Mouse (Mus musculus): Measurements from ENCODE around the gene Txndc11. TPM values are rescaled to one million over a fixed set of nuclear protein-coding genes. Genes with fewer than 3 reads are reported as not detected.
A peak's percentile ranks its signal among the peaks of the same experiment; 100 is the strongest.
"Not testable (repeated sequence)": the region's sequence is repeated elsewhere in the genome, so short reads cannot be mapped to it uniquely, and the experiment has no call there.

Txndc11 gene
- total RNA-seq (2015), result 29.0 and 30.3 TPM in 2 replicates
- total RNA-seq (2017), result 19.3 and 22.9 TPM in 2 replicates

DNA sequence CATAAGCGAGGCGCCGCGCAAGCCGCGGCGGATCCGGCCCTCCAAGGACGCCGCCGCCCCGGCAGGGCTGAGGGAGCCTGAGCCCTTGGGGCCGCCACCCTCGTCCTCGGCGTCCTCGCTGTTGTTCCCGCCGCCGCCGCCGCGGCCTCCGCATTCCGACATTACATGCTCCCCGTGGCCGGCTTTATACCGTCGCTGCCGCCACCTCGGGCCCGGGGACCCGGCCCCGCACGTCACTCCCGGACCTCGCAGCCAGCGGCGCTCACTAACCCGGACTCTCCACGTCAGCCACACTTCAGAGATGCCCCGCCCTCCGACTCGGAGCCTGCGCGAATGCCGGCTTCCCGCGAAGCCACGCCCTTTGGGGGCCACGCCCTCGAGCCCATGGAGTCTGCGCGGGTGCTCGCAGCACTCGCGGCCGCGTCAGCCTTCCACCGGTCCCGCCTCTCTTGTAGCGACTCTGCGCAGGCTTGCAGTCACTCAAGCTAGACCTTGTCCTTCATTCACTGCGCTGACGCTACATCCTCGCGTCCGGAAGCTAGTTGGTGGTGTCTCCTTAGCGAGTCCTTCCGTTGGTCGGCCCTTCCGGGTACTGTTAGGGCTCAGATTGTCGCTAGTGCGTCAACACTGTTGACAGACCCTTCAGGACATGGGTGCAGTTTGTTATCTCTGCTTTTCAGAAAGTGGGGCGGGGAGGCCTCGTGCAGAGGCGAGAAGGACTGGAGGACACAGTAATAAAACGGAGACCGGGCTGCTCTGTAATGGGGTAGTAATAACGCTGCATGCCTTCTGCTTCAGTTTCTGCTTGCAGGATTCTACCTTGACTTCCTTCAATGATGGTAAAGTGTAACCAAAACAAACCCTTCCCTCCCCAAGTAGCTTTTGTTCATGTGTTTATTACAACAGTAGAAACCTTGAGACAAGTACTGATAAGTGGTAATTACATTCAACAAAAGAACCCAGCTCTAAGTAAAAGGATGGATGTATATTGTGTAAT is at the start of gene Txndc11:
Gene Txndc11, minus strand, starts transcription at position 303 of the 997 bp plus-strand sequence.
- peak; percentile 93 for ATAC-seq (ENCODE audit: poor library complexity, severe bottlenecking)

DNA sequence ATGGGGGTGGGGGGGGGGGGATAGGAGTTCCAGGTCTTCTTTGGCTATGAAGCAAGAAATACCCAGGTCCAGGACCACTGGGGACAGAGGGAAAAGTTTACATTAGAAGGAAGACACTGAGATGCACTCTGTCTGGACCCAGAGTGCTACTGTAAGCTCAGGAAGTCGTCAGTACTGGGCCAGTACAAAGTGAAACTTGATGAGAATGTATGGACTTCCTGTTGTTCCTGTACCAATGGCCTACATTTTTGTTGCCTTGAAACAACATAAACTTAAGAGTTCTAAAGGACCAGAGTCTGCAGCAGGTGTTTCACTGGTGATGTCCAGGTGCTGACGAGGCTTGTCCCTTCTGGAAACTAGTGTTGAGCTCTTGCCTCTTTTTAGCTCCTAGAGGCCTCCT is 43.0 kb upstream of the Txndc11 start:
- ATAC-seq (ENCODE audit: poor library complexity, severe bottlenecking), result no peak

DNA sequence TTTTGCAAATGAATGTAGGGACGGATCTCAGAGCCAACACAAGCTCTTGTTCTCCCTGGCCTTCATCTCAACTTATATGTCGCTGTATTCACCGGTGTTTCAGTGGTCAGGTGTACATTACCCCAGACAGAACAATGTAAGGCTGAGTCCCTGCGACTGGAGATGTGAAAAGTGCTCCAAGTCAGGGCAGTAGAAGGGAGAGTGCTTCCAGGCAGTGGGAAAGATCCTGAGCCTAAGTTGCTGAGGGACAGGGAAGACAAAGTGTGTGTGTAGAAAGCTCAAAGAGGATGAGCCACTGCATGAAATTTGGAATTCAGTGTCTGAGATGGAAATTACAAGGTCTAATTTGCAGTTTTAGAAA is 42.4 kb upstream of the Txndc11 start:
- ATAC-seq (ENCODE audit: poor library complexity, severe bottlenecking), result no peak

DNA sequence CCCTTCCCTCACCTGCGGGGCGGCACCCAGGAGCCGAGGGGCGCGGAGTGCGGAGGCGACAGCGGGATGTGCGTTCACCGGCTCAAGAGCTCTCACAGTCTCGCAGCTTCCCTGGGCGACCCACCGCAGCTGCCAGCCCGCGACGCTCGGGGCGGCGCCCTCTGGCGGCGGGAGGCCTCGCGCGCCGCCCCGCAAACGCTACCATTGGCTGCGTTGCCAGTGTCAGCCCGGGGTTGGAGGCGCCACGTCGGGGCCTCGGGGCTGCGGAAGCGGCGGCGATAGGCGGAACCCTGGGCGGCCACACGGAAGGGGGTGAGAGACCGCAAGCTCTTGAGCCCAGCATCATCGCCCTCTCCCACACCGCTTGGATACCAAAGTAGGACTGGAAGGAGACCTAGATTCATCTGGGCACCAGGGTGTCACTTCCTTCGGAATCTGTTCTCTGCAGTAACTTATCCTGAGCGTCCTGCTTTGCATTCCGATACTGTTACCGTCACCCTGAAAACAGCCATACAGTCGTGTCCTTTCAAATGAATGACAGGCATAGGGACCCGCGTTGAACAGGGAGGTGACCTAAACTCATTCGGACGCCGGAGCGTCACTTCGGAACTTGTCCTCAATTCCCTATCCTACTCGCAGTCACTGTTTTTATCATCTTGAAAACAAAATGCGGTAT is 41.9 kb upstream of the Txndc11 start, which contains the start of gene Zc3h7a:
Gene Zc3h7a, minus strand, starts transcription at position 186 of the 676 bp plus-strand sequence.
- peak; percentile 90 for ATAC-seq (ENCODE audit: poor library complexity, severe bottlenecking)

DNA sequence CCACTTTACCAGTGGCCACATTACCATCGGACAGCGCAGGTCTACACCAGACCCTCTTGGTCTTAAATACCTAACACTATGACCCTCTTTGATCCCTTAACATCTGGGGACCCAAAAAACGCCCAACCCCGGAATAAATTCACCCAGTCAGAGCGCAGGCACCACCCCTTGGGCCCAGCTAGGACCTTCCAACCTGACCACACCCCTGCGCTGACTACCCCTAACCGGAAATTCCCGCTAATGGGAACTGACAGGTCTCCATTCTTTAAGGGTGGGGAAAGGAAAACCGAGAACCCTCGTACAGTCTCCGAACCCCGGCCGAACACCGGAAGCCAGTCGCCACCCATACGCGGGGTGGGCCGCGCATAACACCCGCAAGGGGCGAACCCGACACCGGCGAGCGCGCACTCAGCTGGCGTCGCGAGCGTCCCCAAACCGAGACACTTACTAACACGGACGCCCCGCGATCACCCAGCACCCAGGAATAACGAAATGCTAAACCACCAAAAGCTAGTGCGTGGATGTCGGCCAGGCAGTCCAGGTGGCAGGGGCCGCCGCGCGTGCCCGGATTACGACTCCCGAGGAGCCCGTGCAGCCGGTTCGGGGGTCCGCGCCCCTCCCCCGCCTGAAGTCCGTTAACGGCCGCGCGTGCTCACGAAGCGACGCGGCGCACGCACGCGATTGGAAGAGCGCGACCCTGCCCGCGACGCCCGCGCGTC is 41.2 kb upstream of the Txndc11 start:
- peak; percentile 40 for ATAC-seq (ENCODE audit: poor library complexity, severe bottlenecking)

DNA sequence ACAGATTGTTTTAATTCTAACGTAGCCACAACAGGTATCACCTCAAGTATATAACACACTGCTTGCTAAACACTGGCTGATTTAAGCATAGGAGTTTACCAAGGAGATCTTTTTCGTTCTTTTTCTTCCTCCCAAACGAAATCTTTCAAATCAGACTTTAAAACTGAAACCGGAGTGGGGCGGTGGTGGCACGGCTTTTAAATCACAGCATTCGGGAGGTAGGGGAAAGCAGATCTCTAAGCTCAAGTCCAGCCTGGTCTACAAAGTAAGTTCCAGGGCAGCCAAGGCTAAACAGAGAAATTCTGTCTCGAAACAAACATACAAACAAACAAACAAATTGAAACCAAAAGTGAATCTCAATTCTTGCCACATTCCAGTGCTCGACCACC is 40.6 kb upstream of the Txndc11 start:
- no peak for ATAC-seq (ENCODE audit: poor library complexity, severe bottlenecking)

DNA sequence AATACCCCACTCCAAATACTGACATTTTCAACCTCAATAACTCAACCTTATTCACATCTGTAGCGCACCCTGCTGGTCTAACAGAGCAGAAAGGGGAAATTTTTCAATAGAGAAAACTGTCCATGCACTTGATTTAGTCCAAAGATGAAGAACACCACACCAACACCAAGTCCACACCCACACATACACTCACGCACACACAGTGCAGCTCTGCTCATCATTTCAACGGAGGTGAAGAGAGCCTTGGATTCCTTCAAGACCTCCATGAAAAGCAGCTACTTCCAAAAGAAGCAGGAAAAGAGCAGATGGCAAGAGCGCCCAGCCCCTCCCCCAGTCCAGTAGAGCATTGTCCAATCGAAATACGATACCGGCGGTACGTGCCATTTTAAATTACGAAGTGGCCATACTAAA is 40.2 kb upstream of the Txndc11 start:
- ATAC-seq (ENCODE audit: poor library complexity, severe bottlenecking), result peak; percentile 34

DNA sequence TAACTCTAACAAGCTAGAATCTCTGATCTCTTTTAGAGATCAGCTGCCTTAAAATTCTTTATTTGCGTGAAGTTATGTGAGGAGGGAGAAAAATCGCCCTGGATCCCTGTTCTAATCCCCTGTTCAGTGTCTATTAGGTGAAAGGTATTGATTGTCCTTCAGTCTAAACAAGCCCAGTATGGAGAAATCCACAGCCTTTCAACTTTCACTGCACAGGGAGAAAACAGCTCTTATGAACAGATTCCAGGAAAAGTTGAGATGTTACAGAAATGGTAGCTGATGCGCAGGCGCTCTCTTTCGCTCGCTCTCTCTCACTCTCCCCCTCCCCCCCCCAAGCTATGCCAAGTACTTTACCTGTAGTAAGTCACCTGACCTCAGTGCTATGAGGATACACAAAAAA is 37.2 kb upstream of the Txndc11 start:
- ATAC-seq (ENCODE audit: poor library complexity, severe bottlenecking), result no peak

DNA sequence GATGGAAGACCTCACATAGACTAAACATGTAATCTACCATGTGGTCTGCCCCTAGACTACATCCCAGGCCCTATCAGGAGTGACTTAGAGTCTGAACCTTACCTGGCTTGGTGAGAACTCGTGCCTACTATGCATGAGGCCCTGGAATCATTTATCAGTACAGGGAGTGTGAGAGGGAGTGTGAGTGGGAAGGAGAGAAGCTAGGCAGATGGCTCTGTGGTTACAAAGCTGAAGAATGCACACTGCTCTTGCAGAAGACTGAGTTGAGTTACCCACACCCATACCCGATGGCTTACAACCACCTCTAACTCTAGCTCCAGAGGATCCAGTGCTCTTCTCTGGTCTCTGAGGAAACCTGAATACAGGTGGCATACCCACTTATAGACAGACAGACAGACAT is 32.0 kb upstream of the Txndc11 start:
- no peak for ATAC-seq (ENCODE audit: poor library complexity, severe bottlenecking)

DNA sequence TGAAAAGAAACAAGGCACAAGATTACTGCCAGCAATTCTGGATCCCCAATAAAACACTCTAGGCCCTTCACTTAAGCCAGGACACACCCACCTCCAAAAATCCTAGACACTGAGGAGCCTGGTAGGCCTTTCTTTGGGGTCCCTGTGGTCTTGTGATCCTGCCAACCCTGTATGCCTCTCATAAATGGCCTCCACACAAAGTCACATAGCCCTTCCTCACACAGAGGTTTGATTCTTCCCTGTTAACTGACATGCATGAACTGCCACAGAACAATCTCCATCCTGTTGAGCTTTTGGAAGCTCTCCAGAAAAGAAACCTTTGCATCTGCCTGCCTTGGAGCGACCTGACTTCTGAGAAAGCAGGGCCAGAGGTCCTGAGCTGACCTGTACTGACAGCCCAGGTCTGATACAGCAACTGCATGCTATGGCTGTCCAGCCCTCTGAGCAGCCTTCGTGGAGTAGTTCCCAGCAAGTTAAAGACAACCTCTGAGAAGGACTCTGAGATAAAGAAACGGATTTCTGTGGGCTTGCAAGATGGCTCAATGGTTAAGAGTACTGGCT is 30.3 kb upstream of the Txndc11 start:
- no peak for ATAC-seq (ENCODE audit: poor library complexity, severe bottlenecking)

DNA sequence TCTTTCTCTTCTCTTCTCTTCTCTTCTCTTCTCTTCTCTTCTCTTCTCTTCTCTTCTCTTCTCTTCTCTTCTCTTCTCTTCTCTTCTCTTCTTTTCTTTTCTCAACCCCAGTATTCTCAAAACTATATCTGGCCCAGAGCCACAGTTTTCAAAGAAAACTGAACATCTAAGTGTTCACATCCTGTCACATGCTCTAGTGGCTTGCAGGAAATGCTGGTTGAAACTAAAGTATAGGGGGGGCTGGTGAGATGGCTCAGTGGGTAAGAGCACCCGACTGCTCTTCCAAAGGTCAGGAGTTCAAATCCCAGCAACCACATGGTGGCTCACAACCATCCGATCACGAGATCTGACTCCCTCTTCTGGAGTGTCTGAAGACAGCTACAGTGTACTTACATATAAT is 23.3 kb upstream of the Txndc11 start:
- ATAC-seq (ENCODE audit: poor library complexity, severe bottlenecking), result not testable (repeated sequence)

DNA sequence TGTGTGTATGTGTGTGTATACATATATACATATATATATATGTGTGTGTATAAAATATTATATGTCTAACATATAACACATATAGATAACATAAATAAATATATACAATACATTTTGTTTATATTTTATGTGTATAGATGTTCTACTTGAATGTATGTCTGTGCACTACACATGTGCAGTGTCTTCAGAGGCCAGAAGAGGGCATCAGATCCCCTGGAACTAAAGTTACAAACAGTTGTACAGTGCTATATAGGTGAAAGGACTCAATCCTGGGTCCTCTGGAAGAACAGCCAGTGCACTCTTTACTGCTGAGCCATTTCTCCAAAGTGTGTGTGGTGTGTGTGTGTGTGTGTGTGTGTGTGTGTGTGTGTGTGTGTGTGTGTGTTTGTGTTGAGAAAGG is 20.1 kb upstream of the Txndc11 start:
- no peak for ATAC-seq (ENCODE audit: poor library complexity, severe bottlenecking)

DNA sequence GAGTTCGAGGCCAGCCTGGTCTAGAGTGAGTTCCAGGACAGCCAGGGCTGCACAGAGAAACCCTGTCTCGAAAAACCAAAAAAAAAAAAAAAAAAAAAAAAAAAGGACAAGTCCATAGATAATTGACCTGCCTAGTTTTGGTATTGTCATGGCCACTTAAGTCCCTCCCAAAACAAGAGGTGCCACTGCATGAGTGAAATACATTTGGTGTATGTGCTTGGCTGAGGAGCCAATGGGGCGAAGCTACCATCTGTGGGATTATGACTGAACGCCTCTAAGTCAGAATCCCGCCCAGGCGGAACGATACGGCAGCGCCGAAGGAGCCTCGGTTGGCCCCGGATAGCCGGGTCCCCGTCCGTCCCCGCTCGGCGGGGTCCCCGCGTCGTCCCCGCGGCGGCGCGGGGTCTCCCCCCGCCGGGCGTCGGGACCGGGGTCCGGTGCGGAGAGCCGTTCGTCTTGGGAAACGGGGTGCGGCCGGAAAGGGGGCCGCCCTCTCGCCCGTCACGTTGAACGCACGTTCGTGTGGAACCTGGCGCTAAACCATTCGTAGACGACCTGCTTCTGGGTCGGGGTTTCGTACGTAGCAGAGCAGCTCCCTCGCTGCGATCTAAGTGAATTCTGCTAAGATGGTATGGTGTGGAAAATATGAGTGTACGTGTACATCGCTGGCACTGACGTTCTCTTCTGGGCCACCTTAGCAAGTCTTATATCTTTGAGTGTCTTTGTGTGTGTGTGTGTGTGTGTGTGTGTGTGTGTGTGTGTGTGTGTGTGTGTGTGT is 9.4 kb upstream of the Txndc11 start:
- ATAC-seq (ENCODE audit: poor library complexity, severe bottlenecking), result not testable (repeated sequence)

DNA sequence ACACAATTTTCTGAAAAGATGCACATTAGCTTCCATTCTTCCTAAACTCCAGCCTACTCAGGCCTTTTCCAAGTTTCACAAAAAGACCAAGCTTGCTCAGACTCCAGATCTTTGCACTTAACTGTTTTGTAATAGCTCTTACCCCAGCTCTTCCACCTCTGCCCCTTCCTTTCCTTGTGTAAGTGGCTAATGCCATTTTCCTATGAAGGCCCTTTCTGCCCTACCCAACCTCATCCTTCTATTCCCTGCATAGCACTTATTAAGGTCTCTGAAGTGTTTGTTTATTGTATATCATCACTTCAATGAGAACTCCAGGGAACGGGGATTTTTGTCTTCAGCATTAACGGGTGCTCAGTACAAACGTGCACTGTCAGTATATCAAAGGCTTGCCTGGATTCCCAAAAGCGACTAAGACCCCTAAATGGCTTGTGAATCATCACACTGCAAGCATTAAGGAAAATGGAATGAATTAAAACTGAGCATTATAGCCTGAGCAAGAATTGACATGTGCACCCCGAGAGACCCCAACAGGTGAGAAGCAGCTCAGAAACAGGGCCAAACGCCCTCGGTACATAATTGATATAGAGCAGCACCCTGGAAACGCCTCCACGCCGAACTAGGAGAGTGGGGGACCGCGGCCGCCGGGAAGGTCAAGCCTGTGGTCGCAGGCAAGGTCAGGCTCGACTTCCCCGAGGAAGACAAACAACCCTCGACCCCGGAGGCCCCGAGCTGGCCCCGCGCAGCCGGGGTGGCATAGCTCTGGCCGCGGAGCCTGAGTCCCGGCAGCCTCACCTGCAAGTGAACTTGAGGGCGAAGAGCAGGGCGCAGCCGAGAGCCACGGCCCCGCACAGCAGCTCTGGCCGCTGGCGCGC is 738 bp downstream of the Txndc11 start:
- 0 out of 2 replicates have a peak, but pooled peaks have one; percentile 1 for ATAC-seq (ENCODE audit: poor library complexity, severe bottlenecking)

DNA sequence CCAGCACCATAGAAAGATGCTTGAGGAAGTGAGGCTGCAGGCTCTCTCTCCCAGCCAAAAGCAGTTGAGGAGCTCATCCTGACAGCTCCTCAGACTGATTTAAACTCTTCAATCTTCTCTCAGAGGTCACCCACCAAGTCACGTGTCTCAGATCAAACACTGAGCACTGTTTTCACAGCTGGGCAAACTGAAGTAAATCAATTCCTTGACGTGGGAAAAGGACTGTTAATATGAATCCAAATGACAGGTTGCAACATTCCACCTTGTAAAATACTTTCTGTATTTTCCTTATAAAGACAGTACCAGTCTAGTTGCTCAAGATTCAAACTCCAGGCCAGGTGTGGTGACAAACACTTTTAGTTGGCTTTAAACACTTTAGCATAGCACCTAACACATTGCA is 1.6 kb downstream of the Txndc11 start:
- ATAC-seq (ENCODE audit: poor library complexity, severe bottlenecking), result no peak

DNA sequence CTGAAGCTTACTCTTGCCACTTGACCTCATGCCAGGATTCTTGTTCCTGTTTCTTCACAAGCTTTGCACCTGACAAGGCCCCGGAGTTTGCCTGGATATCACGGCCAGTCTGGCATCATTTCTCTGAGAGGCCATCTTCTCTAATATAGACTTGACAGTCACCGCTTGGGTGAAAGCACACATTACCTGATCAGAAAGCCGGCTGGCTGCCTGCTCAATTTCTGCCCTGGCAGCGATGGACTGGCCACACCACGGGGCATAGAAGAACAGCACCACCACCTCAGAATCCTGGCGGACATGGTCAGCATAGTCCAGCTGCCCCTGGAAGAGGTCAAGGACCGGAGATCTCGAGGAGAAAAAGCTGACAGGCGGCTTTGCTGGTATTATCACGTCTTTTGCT is 6.1 kb downstream of the Txndc11 start:
- no peak for ATAC-seq (ENCODE audit: poor library complexity, severe bottlenecking)

DNA sequence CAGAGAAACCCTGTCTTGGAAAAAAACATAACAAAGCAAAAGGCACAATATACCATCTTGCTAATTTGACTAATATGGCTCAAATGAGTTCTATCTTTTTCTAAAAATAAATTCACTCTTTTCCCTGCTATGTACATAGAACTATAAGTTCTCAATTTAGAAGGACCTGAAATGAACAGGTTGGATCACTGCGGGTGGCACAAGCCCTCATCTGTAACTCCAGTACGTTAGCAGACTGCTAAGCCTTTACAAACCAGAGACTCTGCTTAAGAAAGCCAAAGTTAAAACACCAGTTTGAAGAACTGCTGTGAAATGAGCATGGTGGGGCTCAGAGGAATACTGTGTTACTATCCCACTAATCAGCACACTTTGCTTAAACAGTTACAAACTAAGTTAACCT is 9.1 kb downstream of the Txndc11 start:
- ATAC-seq (ENCODE audit: poor library complexity, severe bottlenecking), result no peak

DNA sequence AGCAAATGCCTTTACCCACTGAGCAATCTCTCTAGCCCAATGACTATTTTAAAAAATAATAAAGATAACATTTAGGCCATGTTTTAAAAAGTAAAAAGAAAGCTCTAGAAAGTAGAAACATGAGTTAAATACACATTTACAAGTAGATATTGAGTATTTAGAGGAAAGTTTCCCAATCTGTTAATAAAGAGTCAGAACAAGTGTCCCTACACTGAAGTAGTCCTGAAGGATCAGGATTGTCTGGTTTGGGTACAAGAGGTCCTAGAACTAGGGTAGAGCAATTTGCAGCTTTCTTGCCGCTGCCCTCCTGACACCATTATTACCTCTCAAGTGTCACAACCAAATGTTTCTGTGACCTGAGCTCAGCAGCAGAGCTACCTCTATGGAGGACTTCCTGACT is 10.3 kb downstream of the Txndc11 start:
- no peak for ATAC-seq (ENCODE audit: poor library complexity, severe bottlenecking)

DNA sequence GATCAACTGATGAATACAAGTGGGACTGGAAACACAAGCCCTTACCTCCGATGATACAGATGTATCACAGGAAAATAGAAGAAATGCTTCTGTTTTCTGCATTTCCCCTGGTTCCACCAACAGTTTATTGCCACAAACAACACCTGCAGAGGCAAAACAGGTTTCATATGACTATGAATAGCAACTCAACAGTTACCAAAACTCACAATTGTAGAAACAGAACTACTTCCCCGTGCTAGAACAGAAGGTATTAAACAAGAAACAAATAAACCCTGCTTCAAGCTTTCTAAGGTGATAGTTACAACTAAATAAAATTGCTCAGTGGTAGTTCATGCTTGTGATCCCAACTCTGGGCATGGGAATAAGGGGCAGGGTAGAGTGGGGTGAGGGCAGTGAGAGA is 11.8 kb downstream of the Txndc11 start:
- no peak for ATAC-seq (ENCODE audit: poor library complexity, severe bottlenecking)

Measured in megakaryocyte, adult 5-6 weeks (primary cell).